Mouse (Mus musculus) left cerebral cortex, postnatal 4 days (tissue): Measurements from ENCODE around the gene Synpo2l. TPM values are rescaled to one million over a fixed set of nuclear protein-coding genes. Genes with fewer than 3 reads are reported as not detected.

Experiments used
- DNase-seq: peaks from one replicate; pipeline ENCODE4 v3.0.0-alpha.2; 2022
- intact Hi-C: fragments of 180-260 bp; cut with DNase I; formaldehyde crosslinking; loops from one replicate; pipeline ENCODE4 v1.15.1; 2025
- microRNA-seq: library from miRNA; unstranded; fragments of <30 nt; microRNA quantifications from one replicate; pipeline ENCODE4 v1.2.0, GENCODE M21; 2022
- total RNA-seq, 2 experiments: library from RNA; stranded (reverse); gene quantifications; 2 replicates each; pipeline ENCODE4 v1.2.3; 2021

Gene Synpo2l
- total RNA-seq, 2 experiments from 2014 or later, result 0.16 to 0.28 TPM

DNA sequence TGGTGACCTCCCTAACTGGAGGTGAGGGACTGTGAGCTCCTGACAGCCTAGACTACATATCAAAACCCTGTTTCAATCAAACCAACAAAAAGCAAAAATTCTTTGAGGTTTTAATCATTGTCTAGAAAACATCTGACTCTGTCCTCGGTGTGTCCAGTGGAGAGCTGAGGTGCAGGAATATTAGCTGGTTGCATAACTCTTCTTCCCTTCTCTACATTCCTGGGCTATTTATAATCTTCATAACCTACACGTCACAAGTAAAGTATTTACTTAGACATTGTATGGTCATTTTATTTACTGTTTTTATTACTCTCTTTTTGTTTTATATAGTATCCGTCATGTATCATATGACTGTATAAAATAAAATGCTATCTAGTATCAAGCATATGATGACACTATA lies 58.6 kb downstream of the Synpo2l start:
- intact Hi-C loops, result no loop called here
- no peak for DNase-seq

Small RNA genes within 50 kb of the gene (microRNA-seq; reads per million reads assigned to microRNA genes)
- gene Mir6946, result not detected

Other genes with a start within 250 kb of the Synpo2l start
- 1 to 10 TPM; 1.7 to 2.9 TPM for gene Cfap70, start 216.1 kb downstream of the Synpo2l start, total RNA-seq
- 10 to 100 TPM; 46.1 to 50.4 TPM for gene Anxa7, start 188.2 kb downstream of the Synpo2l start, total RNA-seq
- 1 to 10 TPM; 1.4 to 1.8 TPM for gene Mss51, start 171.5 kb downstream of the Synpo2l start, total RNA-seq
- 100 to 1,000 TPM; 355 to 362 TPM for gene Ppp3cb, start 121.8 kb downstream of the Synpo2l start, total RNA-seq
- gene Usp54, start 27.3 kb downstream of the Synpo2l start, total RNA-seq, result 10 to 100 TPM; 23.0 to 26.9 TPM
- not detected for gene Myoz1, start 11.8 kb downstream of the Synpo2l start, total RNA-seq
- gene Sec24c, start 6.0 kb upstream of the Synpo2l start, total RNA-seq, result 100 to 1,000 TPM; 124 to 151 TPM
- gene Fut11, start 26.6 kb upstream of the Synpo2l start, total RNA-seq, result 10 to 100 TPM; 21.9 to 22.3 TPM
- gene Chchd1, start 34.7 kb upstream of the Synpo2l start, total RNA-seq, result 10 to 100 TPM; 75.5 to 76.4 TPM
- gene Zswim8, start 39.2 kb upstream of the Synpo2l start, total RNA-seq, result 100 to 1,000 TPM; 182 to 183 TPM
- gene Ndst2, start 66.2 kb upstream of the Synpo2l start, total RNA-seq, result 10 to 100 TPM; 22.6 to 23.5 TPM
- 100 to 1,000 TPM; 184 to 193 TPM for gene Camk2g, start 125.7 kb upstream of the Synpo2l start, total RNA-seq
- 1 to 10 TPM; 2.6 to 3.4 TPM for gene Plau, start 168.3 kb upstream of the Synpo2l start, total RNA-seq